Mouse (Mus musculus): ENCODE measurements around the gene Gm42791. TPM values are rescaled to one million over a fixed set of nuclear protein-coding genes. Genes with fewer than 3 reads are reported as not detected.
A peak's percentile ranks its signal among the peaks of the same experiment; 100 is the strongest.

The Gm42791 gene
- polyA plus RNA-seq, 1 experiment from 2014 or later: 0.78 TPM

DNA sequence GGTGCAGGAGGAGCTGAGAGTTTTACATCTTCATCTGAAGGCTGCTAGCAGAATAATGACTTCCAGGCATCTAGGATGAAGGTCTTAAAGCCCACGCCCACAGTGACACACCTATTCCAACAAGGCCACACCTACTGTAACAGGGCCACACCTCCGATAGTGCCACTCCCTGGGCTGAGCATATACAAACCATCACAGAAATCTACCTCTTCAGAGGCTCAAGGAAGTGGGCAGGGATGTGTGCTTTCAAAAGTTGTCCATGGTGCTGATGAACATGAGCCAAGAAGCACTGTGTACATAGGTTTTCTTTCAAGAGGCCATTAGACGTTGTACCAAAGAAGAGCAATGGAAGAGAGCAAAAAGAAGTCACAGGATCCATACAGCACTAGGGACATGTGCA is 137.4 kb downstream of the Gm42791 start:
- Histone ChIP-seq H3K36me3 (ENCODE audit: insufficient read depth, low read length) (no peaks in the 10 kb centered on the region), H3K4me1 (ENCODE audit: insufficient read depth, low read depth, low read length) (no peaks in the 10 kb centered on the region), H3K27me3 (replicated peaks; ENCODE audit: insufficient read depth, low read length) (no peaks in the 10 kb centered on the region), H3K27ac (ENCODE audit: low read length) (no peak overlapping the region), H3K9me3 (ENCODE audit: low read length) (no peaks in the 10 kb centered on the region), H3K4me3 (ENCODE audit: low read depth, low read length) (no peak overlapping the region), H3K4me2 (replicated peaks; ENCODE audit: low read depth, low read length) (no peak overlapping the region), H3K9ac (replicated peaks; ENCODE audit: low read depth) (no peak overlapping the region)
- WGBS: 70% methylated on average over 3 of the region's 3 CpGs
- DNase-seq (ENCODE audit: low spot score): no peak
- TF ChIP-seq EP300 (IDR thresholded peaks at IDR 0.05) (no peak), CTCF (IDR thresholded peaks at IDR 0.05) (no peak)
- no peak for ATAC-seq

DNA sequence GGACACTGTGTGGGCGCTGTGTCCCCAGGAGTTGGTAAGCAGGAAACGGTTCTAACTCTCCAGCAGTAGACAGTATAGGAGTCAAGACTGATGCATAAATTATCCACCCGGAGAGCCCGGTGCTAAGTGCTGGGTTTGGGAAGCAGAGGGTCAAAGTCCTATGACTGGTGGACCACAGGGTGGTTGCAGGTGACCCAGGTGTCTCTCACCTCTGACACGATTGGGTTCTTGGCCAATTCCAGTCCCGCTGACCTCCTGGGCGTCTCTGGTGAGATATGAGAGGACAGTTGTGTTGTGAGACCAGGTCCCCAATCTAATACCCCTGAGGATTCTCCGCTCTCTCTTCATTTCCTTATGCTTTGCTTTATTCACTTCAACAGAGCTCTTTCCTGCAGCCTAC is 139.9 kb downstream of the Gm42791 start:
- Histone ChIP-seq H3K9me3 (ENCODE audit: low read length) (no peaks in the 10 kb centered on the region), H3K9ac (replicated peaks; ENCODE audit: low read depth) (no peak overlapping the region), H3K4me3 (ENCODE audit: low read depth, low read length) (no peak overlapping the region), H3K4me1 (ENCODE audit: insufficient read depth, low read depth, low read length) (no peaks in the 10 kb centered on the region), H3K27me3 (replicated peaks; ENCODE audit: insufficient read depth, low read length) (no peaks in the 10 kb centered on the region), H3K36me3 (ENCODE audit: insufficient read depth, low read length) (no peaks in the 10 kb centered on the region), H3K4me2 (replicated peaks; ENCODE audit: low read depth, low read length) (no peak overlapping the region), H3K27ac (ENCODE audit: low read length) (no peak overlapping the region)
- WGBS: 90% methylated on average over 8 of the region's 8 CpGs
- no peak for DNase-seq (ENCODE audit: low spot score)
- ATAC-seq: no peak
- TF ChIP-seq EP300 (IDR thresholded peaks at IDR 0.05): no peak
- no peak for TF ChIP-seq CTCF (IDR thresholded peaks at IDR 0.05)

DNA sequence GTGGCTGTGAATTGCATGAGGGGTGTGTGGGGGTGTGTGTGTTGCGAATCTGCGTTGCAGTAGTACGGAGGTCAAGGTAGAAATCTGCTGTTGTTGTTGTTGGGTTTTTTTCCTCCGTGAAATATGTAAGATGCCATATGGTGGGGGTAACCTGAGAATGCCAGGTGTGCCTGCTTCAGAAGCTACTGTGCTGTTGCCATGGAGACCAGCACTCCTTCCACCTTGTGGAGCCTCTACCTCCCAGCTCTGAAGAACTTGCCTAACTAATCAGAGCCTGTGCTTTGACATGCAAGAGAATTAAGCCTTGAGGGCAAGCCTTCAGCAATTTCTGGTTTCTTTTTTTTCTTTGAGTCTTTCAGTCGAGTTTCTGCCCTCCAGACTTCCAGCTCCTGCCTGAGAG is 140.8 kb downstream of the Gm42791 start:
- no peak overlapping the region for H3K9ac ChIP-seq (replicated peaks; ENCODE audit: low read depth)
- no peak for TF ChIP-seq CTCF (IDR thresholded peaks at IDR 0.05)
- TF ChIP-seq EP300 (IDR thresholded peaks at IDR 0.05): no peak
- no peak for ATAC-seq
- no peak overlapping the region for H3K27ac ChIP-seq (ENCODE audit: low read length)
- WGBS: 38% methylated on average over 5 of the region's 5 CpGs
- H3K9me3 ChIP-seq (ENCODE audit: low read length): no peaks in the 10 kb centered on the region
- DNase-seq (ENCODE audit: low spot score): no peak
- H3K4me1 ChIP-seq (ENCODE audit: insufficient read depth, low read depth, low read length): no peaks in the 10 kb centered on the region
- H3K36me3 ChIP-seq (ENCODE audit: insufficient read depth, low read length): no peaks in the 10 kb centered on the region
- H3K4me2 ChIP-seq (replicated peaks; ENCODE audit: low read depth, low read length): no peak overlapping the region
- no peak overlapping the region for H3K4me3 ChIP-seq (ENCODE audit: low read depth, low read length)
- H3K27me3 ChIP-seq (replicated peaks; ENCODE audit: insufficient read depth, low read length): no peaks in the 10 kb centered on the region

DNA sequence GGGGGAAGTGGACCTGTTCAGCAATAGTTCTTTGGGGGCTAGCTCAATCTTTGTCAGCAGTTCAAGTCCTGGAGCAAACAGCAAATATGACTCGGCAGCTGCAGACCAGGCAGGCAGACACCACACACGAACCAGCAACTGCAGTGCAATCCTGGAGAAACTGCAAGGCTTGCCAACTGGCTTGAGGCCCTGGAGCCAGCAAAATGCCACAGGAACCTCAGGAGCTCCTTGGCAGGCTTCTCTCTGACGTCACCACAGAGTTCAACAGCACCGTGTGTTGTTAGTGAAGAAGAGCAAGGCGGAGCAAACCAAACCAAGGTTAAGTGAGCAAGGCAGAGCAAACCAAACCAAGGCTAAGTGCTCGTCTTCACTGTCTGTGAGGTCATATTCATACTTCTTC is 145.4 kb downstream of the Gm42791 start:
- no peak overlapping the region for H3K27ac ChIP-seq (ENCODE audit: low read length)
- H3K4me1 ChIP-seq (ENCODE audit: insufficient read depth, low read depth, low read length): no peaks in the 10 kb centered on the region
- ATAC-seq: no peak
- no peak overlapping the region for H3K4me3 ChIP-seq (ENCODE audit: low read depth, low read length)
- no peaks in the 10 kb centered on the region for H3K36me3 ChIP-seq (ENCODE audit: insufficient read depth, low read length)
- WGBS: 72% methylated on average over 6 of the region's 6 CpGs
- no peaks in the 10 kb centered on the region for H3K9me3 ChIP-seq (ENCODE audit: low read length)
- no peaks in the 10 kb centered on the region for H3K27me3 ChIP-seq (replicated peaks; ENCODE audit: insufficient read depth, low read length)
- H3K9ac ChIP-seq (replicated peaks; ENCODE audit: low read depth): no peak overlapping the region
- no peak overlapping the region for H3K4me2 ChIP-seq (replicated peaks; ENCODE audit: low read depth, low read length)
- DNase-seq (ENCODE audit: low spot score): no peak
- TF ChIP-seq EP300 (IDR thresholded peaks at IDR 0.05) (no peak), CTCF (IDR thresholded peaks at IDR 0.05) (no peak)

DNA sequence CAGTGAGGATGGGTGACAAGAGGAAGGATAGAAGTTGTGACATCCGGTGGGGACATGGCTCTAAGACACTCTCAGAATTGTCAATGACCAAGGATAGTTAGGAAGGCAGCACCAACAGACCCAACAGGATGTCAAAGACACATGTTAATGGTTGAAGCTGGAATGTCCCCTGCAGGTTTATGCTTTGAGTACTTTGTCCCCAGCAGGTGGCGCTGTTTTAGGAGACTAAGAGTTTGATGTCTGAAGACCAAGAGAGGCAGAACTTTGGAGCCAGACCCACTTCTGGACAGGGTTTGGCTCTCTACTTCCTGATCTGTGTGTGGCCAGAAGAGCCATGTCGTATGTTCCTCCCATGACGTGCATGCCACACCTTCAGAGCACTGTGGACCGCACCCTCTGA is 147.9 kb downstream of the Gm42791 start:
- H3K9ac ChIP-seq (replicated peaks; ENCODE audit: low read depth): no peak overlapping the region
- no peak for DNase-seq (ENCODE audit: low spot score)
- H3K4me3 ChIP-seq (ENCODE audit: low read depth, low read length): no peak overlapping the region
- TF ChIP-seq CTCF (IDR thresholded peaks at IDR 0.05): peak; percentile 41
- no peak for TF ChIP-seq EP300 (IDR thresholded peaks at IDR 0.05)
- no peaks in the 10 kb centered on the region for H3K36me3 ChIP-seq (ENCODE audit: insufficient read depth, low read length)
- no peak overlapping the region for H3K4me2 ChIP-seq (replicated peaks; ENCODE audit: low read depth, low read length)
- H3K9me3 ChIP-seq (ENCODE audit: low read length): no peaks in the 10 kb centered on the region
- H3K4me1 ChIP-seq (ENCODE audit: insufficient read depth, low read depth, low read length): no peaks in the 10 kb centered on the region
- H3K27ac ChIP-seq (ENCODE audit: low read length): no peak overlapping the region
- WGBS: 94% methylated on average over 5 of the region's 5 CpGs
- H3K27me3 ChIP-seq (replicated peaks; ENCODE audit: insufficient read depth, low read length): no peaks in the 10 kb centered on the region
- no peak for ATAC-seq

Other genes with a start within 250 kb of the Gm42791 start
- gene Katnal1, start 65.8 kb downstream of the Gm42791 start, polyA plus RNA-seq (2015; fragmentation: Nextera tagmentation; extraction: Ambion mirVana): 4.3 and 5.0 TPM in 2 replicates
- 17.5 and 18.2 TPM in 2 replicates for gene Uspl1, start 189.2 kb upstream of the Gm42791 start, polyA plus RNA-seq (2015; fragmentation: Nextera tagmentation; extraction: Ambion mirVana)
- gene Hmgb1, start 189.3 kb upstream of the Gm42791 start, polyA plus RNA-seq (2015; fragmentation: Nextera tagmentation; extraction: Ambion mirVana): 616 and 682 TPM in 2 replicates

Measured in lung, postnatal 0 days (tissue).